Mouse (Mus musculus) embryonic facial prominence, embryonic 10.5 days (tissue): ENCODE data around the gene Cd101. TPM values are rescaled to one million over a fixed set of nuclear protein-coding genes. Genes with fewer than 3 reads are reported as not detected.
A peak's percentile ranks its signal among the peaks of the same experiment; 100 is the strongest.

ENCODE experiments used
- DNase-seq: peaks from one replicate; pipeline ENCODE4 v3.0.0-alpha.2; 2017; ENCODE audit warnings: low spot score
- H3K27ac ChIP-seq: fragments of 300-500 bp; sonication (generic); replicated peaks from 2 replicates; pipeline ENCODE4 v1.5.1; 2016; ENCODE audit warnings: mild to moderate bottlenecking
- H3K27me3 ChIP-seq: fragments of 300-500 bp; sonication (generic); replicated peaks from 2 replicates; pipeline ENCODE4 v1.6.1; 2016; ENCODE audit warnings: low read depth, mild to moderate bottlenecking; ENCODE audit not compliant: poor library complexity, severe bottlenecking
- H3K36me3 ChIP-seq: fragments of 300-500 bp; sonication (generic); replicated peaks from 2 replicates; pipeline ENCODE4 v1.6.1; 2016; ENCODE audit warnings: mild to moderate bottlenecking, moderate library complexity
- H3K4me1 ChIP-seq: fragments of 300-500 bp; sonication (generic); 2 replicates; pipeline ENCODE4 v1.6.1; 2016
- H3K4me3 ChIP-seq: fragments of 300-500 bp; sonication (generic); 2 replicates; pipeline ENCODE4 v1.5.1; 2016; ENCODE audit warnings: mild to moderate bottlenecking, moderate library complexity
- H3K9me3 ChIP-seq: fragments of 300-500 bp; sonication (generic); 2 replicates; pipeline ENCODE4 v1.6.1; 2016; ENCODE audit warnings: mild to moderate bottlenecking
- WGBS: fragments of 180-500 bp; shearing (Covaris S2); methylation state at CpG from one replicate; pipeline ENCODE4 v1.1.7; 2016; 5-methylcytosine and 5-hydroxymethylcytosine counted together
- polyA plus RNA-seq: library from polyadenylated mRNA; unstranded; fragments of >200 nt; fragmentation: Nextera tagmentation; extraction: Ambion mirVana; gene quantifications from 2 replicates; pipeline ENCODE4 v1.2.1, GENCODE M21; 2016

The Cd101 gene
- polyA plus RNA-seq = 0.09 TPM in 1 of 2 replicates, not detected in the other

DNA sequence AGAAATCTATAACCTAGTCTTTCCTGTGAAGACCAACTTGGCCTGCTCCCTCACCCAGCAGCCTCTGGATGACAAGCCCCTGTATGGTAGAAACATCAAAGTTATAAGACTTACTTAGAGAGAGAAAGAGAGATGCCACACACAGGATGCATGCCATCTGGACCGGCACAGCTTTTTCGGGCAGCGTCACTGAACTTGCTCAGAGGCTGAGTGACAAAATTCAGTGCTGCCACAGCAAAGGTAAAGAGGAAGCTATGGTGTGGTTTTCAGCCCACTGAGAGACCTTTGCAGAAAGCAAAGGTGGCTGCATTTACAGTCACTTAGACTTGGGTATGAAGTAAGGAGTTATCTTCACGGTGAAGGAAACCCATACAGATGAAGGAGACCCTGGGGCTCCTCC, at the start of gene Cd101:
Cd101 (minus strand) TSS at position 218 of the 400 bp plus-strand sequence.
- no peaks in the 10 kb centered on the region for H3K36me3 ChIP-seq
- H3K27me3 ChIP-seq = no peaks in the 10 kb centered on the region
- 90% methylated on average over 4 of the region's 4 CpGs for WGBS
- H3K4me1 ChIP-seq = peaks cover 15% of the 10 kb centered on the region
- no peak within 1 kb of the TSS for H3K27ac ChIP-seq
- no peak for DNase-seq
- no peaks in the 10 kb centered on the region for H3K9me3 ChIP-seq
- no peak within 1 kb of the TSS for H3K4me3 ChIP-seq

GRCm38 (mm10) chr3:101078344-101078743, 49.0 kb upstream of the Cd101 start:
- H3K9me3 ChIP-seq = no peaks in the 10 kb centered on the region
- H3K4me3 ChIP-seq = no peak overlapping the region
- H3K27me3 ChIP-seq = no peaks in the 10 kb centered on the region
- peaks cover 15% of the 10 kb centered on the region; the same call in 1 of the 2 replicates for H3K4me1 ChIP-seq
- WGBS = 96% methylated on average over 1 of the region's 1 CpGs
- H3K27ac ChIP-seq = no peak overlapping the region
- H3K36me3 ChIP-seq = peaks cover 61% of the 10 kb centered on the region
- no peak for DNase-seq

- Histone ChIP-seq H3K9me3 (no peaks in the 10 kb centered on the region), H3K4me3 (no peak overlapping the region), H3K27ac (no peak overlapping the region), H3K36me3 (peaks cover 65% of the 10 kb centered on the region), H3K4me1 (peaks cover 21% of the 10 kb centered on the region; the same call in 1 of the 2 replicates), H3K27me3 (no peaks in the 10 kb centered on the region)
- 92% methylated on average over 6 of the region's 6 CpGs for WGBS
- DNase-seq = no peak
Measured at GRCm38 (mm10) chr3:101077710-101078100, 48.3 kb upstream of the Cd101 start.

GRCm38 (mm10) chr3:101076966-101077709, 47.8 kb upstream of the Cd101 start:
- Histone ChIP-seq H3K27me3 (no peaks in the 10 kb centered on the region), H3K4me1 (peaks cover 26% of the 10 kb centered on the region; the same call in 1 of the 2 replicates), H3K9me3 (no peaks in the 10 kb centered on the region), H3K36me3 (peaks cover 71% of the 10 kb centered on the region), H3K4me3 (no peak overlapping the region), H3K27ac (no peak overlapping the region)
- DNase-seq = no peak
- 97% methylated on average over 25 of the region's 25 CpGs for WGBS

- DNase-seq = no peak
- H3K36me3 ChIP-seq = peaks cover 79% of the 10 kb centered on the region
- H3K4me3 ChIP-seq = no peak overlapping the region
- peaks cover 38% of the 10 kb centered on the region for H3K4me1 ChIP-seq
- H3K27ac ChIP-seq = no peak overlapping the region
- no peaks in the 10 kb centered on the region for H3K9me3 ChIP-seq
- no peaks in the 10 kb centered on the region for H3K27me3 ChIP-seq
- 76% methylated on average over 3 of the region's 3 CpGs for WGBS
Measured at GRCm38 (mm10) chr3:101075866-101076265, 46.5 kb upstream of the Cd101 start.

GRCm38 (mm10) chr3:101073384-101073783, 44.0 kb upstream of the Cd101 start:
- H3K36me3 ChIP-seq = peaks cover 66% of the 10 kb centered on the region
- no peak overlapping the region for H3K27ac ChIP-seq
- no peaks in the 10 kb centered on the region for H3K27me3 ChIP-seq
- WGBS = 85% methylated on average over 9 of the region's 9 CpGs
- peaks cover 63% of the 10 kb centered on the region for H3K4me1 ChIP-seq
- no peak overlapping the region for H3K4me3 ChIP-seq
- H3K9me3 ChIP-seq = no peaks in the 10 kb centered on the region
- no peak for DNase-seq

DNA sequence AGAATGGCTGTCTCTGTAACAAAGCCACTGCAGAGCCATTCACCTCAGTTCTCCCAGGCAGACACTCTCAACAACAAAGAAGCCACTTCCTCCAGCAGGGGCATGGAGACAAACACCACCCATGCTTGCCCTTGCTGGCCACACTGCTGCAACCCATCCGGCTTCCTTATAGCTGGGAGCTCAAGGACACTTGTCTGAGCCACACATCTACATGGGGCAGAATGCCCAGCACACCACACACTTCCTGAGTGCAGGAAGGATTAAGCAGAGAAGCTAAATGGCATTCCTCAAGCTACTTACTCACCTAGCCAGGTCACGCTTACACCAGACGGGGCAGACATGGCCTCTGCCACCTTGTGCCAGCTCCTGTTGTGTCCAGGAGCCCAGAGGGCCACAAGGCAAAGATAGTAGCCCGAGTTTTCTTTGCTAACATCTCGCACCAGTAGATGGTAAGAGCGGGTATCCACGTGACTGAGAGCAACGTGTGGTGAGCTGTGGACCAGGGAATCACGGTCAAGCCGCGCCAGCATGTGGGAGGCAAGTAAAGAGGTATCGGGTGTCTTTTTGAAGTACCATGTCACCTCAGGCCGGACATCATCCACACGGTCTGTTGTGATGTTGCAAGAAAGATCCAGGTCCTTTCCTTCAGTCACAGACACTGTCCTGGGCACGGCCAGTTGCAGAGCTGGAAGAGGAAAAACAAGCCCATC, 43.3 kb upstream of the Cd101 start:
- WGBS = 82% methylated on average over 15 of the region's 15 CpGs
- no peaks in the 10 kb centered on the region for H3K27me3 ChIP-seq
- no peak overlapping the region for H3K4me3 ChIP-seq
- peaks cover 59% of the 10 kb centered on the region for H3K36me3 ChIP-seq
- peaks cover 70% of the 10 kb centered on the region for H3K4me1 ChIP-seq
- no peaks in the 10 kb centered on the region for H3K9me3 ChIP-seq
- H3K27ac ChIP-seq = peak overlapping the region; percentile 45
- no peak for DNase-seq

DNA sequence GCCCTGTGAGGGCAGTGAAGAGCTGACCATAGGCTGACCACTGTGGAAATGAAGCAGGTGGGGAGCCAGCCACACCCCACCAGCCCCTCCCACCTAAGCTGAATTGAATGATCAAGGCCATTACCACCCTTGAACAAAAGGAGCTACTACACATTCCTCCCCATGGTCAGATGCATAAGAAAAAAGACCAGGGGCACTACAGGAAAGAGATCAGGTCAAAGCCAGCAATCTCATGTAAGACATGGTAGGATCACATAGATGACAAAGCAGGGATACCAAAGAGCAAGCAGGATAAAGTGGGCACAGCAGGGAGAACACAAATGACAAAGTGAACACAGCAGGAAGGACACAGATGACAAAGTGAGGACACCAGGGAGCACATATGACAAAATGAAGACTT, 42.2 kb upstream of the Cd101 start:
- DNase-seq = no peak
- Histone ChIP-seq H3K36me3 (peaks cover 54% of the 10 kb centered on the region), H3K27me3 (no peaks in the 10 kb centered on the region), H3K27ac (0 out of 2 replicates have a peak overlapping the region, but pooled peaks have one; percentile 65), H3K9me3 (no peaks in the 10 kb centered on the region), H3K4me1 (peaks cover 71% of the 10 kb centered on the region), H3K4me3 (no peak overlapping the region)

DNA sequence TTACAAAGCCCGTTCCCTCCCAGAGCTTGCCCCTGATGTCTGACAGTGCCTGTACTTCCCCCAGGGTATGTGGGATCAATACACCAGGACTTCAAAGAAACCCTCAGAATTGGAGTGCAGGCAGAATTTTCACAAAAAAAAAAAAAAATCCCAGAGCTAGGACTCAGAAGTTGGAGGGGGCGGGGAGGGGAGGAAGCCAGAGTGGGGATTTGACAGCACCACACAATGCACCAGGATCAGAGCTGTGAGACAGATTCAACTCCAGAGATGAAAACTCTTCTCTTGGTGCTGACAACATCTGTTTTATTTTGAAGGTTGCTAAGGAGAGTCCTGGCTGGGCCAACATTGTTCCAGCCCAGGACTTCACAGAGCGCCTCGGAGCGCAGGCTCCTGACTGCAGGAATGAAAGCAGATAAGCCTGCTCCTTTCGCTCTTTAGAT, 41.5 kb upstream of the Cd101 start:
- Histone ChIP-seq H3K4me3 (no peak overlapping the region), H3K36me3 (peaks cover 51% of the 10 kb centered on the region), H3K4me1 (peaks cover 68% of the 10 kb centered on the region), H3K9me3 (no peaks in the 10 kb centered on the region), H3K27me3 (no peaks in the 10 kb centered on the region), H3K27ac (peak overlapping the region; percentile 65)
- 38% methylated on average over 6 of the region's 6 CpGs for WGBS
- peak; percentile 34 for DNase-seq

- DNase-seq = peak; percentile 17
- peaks cover 51% of the 10 kb centered on the region for H3K36me3 ChIP-seq
- no peaks in the 10 kb centered on the region for H3K27me3 ChIP-seq
- H3K4me3 ChIP-seq = no peak overlapping the region
- peaks cover 66% of the 10 kb centered on the region for H3K4me1 ChIP-seq
- no peaks in the 10 kb centered on the region for H3K9me3 ChIP-seq
- peak overlapping the region; percentile 48; the same call in 1 of the 2 replicates for H3K27ac ChIP-seq
- WGBS = 58% methylated on average over 10 of the region's 10 CpGs
Measured at GRCm38 (mm10) chr3:101070230-101070795, 41.0 kb upstream of the Cd101 start.

DNA sequence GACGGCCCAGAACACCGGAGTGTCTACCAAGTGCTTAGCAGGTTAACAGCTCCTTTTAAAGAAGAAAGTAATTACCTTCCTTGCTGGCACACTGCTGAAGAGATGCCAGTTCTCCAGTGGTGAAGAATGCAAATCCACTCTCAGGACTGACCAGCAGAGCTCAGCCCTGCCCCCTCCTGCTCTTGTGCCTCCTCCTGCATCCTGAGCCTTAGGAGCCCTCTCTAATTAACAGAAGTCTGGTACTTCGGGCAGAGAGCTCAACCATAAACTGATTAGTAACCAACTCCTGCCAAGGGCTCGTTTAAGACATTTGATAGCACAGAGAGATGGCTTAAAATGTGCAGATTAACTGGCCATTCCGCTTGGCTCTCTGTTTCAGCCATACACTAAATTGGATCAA, 39.3 kb upstream of the Cd101 start:
- Histone ChIP-seq H3K27ac (0 out of 2 replicates have a peak overlapping the region, but pooled peaks have one; percentile 31), H3K4me1 (peaks cover 60% of the 10 kb centered on the region)

GRCm38 (mm10) chr3:101066175-101066574, 36.8 kb upstream of the Cd101 start:
- Histone ChIP-seq H3K4me3 (no peak overlapping the region), H3K27me3 (no peaks in the 10 kb centered on the region), H3K9me3 (no peaks in the 10 kb centered on the region), H3K36me3 (peaks cover 51% of the 10 kb centered on the region), H3K27ac (no peak overlapping the region), H3K4me1 (peaks cover 36% of the 10 kb centered on the region)
- no peak for DNase-seq
- WGBS = 92% methylated on average over 6 of the region's 6 CpGs

More for the DNA sequence above, 39.3 kb upstream of the Cd101 start:
- Histone ChIP-seq H3K27me3 (no peaks in the 10 kb centered on the region), H3K9me3 (no peaks in the 10 kb centered on the region), H3K4me3 (no peak overlapping the region), H3K36me3 (peaks cover 56% of the 10 kb centered on the region)
- no peak for DNase-seq
- WGBS = 44% methylated on average over 5 of the region's 5 CpGs
